Mouse (Mus musculus): ENCODE measurements at regions not wholly inside any gene's neighbourhood (a gene's known extent, or its start where the extent isn't known, plus 50 kb on each side); places are given as distances from the start of the nearest gene placed in this dataset.

- intact Hi-C loops (cut with DNase I), result no loop called here
These were observed 242.2 kb upstream of the A1bg start for GRCm38 (mm10) chr15:61165050-61165449.

DNA sequence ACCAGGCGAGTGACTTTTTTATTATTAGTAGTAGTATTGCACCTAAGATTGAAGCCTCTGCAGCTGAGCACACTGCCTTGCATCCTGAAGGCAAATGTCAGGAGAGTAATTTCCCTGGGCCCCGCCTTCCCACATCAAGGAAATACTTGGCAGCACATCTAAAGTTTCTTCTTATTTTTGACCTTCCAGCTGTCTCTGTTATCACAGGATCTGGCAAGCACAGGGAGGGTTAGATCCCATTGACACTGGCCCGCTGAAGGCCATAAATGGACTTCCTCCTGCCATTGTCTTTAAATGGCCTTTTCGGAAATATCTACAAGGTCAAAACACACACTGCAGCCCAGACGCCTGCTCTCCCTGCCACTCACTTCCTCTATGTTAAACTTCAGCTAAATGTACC lies 238.6 kb upstream of the A1bg start:
- intact Hi-C loops (cut with DNase I), result loop anchor here (5.0 kb wide), 1 partner anchor 236 kb away; no protein-coding TSS in a partner anchor

DNA sequence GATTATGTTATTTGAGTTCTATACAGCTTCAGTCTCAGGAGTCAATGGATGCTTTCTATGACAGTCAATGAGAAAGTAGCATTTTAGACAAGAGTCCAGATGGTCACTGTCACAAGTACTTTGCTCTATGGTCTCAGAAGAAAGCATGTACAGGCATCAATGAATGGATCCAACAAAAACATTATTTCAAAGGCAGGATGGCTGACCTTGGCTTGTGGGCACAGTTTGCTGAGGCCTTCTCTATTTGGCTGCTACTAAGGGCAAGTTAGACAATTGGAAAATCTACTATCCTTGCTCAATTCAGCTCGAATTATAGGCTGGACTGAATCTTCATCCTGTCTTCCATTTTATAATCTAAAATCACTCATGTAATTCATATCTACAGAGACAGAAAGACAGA lies 237.9 kb upstream of the A1bg start:
- intact Hi-C loops (cut with DNase I), result loop anchor here (5.0 kb wide), 1 partner anchor 237 kb away; no protein-coding TSS in a partner anchor

DNA sequence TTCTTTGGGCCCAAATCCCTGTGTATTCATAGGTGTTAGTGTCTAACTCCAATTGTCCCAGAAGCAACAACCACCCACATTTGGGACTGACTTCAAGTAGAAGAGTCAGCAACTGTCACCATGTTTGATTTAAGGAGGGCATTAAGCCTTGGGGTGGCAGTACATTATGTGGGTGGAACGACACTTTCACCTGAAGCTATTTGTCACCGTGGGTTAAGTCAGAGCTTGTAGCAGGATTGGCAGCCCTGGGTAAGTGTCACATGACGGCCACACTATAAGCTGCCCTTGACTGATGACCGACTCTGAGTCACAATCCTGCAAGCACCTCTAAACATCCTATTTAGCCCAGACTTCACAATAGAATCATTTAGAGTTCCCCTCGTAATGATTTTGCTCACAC lies 236.7 kb upstream of the A1bg start:
- intact Hi-C loops (cut with DNase I), result loop anchor here (5.0 kb wide), 2 partner anchors 258 to 823 kb away; no protein-coding TSS in a partner anchor

DNA sequence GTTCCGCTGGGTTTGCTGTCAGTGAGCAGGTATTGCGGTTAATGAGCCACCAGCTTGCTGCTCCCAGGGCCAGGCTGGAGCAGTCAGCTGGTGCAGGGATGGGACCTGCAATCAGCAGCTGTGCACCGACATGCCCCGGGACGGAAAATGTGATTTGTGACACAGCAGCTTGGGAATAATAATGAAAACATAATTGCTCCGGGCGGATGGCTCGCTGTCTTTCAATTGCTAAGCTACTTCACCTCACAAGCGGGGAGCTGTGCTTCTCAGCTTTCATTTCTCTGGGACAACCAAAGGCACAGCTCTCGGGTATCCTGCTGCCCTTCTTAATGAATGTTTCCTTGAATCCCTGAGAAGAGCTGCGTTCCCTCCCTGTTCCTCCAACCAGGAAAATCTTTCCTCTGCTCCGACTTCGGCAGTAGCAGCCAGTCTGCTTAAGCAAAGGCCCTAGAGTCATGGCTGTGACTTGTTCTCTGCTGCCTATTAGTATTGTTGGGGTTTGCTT lies 235.3 kb upstream of the A1bg start:
- intact Hi-C loops (cut with DNase I), result loop anchor here (5.0 kb wide), 2 partner anchors 259 to 824 kb away; no protein-coding TSS in a partner anchor

GRCm38 (mm10) chr15:61157543-61157942 lies 234.7 kb upstream of the A1bg start:
- intact Hi-C loops (cut with DNase I), result loop anchor here (5.0 kb wide), 2 partner anchors 260 to 825 kb away; no protein-coding TSS in a partner anchor

DNA sequence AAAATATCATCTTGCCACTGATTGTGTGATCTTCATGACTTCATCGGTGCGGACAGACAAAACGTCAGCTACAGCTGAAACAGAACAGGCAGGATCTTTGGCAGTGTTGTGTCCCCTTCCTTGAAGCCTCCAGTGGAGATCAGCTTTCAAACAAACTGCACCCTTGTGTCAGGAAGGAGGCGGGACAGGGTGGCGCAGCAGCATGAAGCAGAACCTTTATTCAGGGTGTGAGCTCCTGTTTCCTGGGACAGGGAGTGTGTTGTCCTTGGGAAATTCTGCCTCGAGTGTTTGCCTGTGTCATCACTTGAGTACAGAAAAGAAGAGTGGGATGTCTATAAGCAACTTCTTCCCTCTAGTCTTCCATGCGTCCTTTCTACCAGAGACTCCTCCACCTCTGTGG lies 232.7 kb upstream of the A1bg start:
- intact Hi-C loops (cut with DNase I), result loop anchor here (5.0 kb wide), 2 partner anchors 262 to 827 kb away; no protein-coding TSS in a partner anchor

GRCm38 (mm10) chr15:61154166-61154565 lies 231.4 kb upstream of the A1bg start:
- intact Hi-C loops (cut with DNase I), result no loop called here

DNA sequence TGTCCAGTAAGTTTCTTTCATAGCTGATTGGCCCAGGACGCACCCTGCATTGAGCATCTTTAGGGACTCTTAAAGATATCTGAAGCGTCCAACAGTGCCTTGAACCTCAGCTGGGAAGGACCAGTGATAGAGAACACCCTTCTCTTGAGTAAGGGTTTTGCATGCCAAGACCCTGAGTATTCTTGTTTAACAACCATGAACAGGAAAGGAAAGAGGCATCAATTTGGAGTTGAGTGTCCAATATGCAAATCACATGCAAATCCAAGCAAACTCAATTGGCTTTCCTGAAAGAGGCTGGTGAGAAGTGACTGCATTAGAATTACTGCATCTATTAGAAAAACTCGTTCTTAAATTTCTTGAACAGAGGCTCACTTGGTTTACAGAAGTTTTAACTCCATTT lies 220.0 kb upstream of the A1bg start:
- intact Hi-C loops (cut with DNase I), result no loop called here

DNA sequence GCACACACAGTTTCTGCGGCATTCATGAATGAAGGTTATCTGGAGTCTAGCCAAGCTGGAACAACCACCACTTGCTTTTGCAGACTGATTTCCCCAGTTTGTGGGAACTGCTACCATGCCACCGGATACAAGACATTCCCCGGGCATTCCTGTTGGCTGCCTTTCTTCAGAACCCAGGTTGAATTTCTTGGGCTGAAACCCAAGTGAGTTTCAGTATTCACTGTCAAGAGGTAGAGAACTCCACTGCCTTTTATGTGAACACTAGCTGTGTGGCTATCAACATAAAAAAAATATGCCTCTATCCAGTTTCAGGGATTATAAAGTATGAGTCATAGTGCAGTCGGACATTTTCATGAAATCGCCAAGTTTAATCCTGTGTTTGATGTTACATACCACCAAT lies 216.3 kb upstream of the A1bg start:
- intact Hi-C loops (cut with DNase I), result no loop called here

DNA sequence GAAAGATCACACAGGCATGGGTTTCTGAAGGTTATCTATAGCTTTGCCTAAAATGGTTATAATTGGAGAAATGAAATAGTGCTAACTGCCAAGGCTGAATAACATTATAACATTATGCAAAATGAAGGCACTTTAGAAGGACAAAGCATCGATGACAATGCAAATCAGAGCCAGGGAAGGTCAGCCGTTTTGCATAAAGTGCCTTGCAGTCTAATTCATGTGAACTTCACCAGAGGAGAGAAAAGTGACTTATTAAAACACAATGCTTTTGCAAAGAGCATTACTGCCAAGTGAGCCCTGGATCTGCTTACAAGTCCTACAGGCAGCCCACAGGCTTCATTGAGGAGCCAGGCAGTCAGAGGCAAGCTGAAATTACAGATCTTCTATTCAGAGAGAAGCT lies 214.0 kb upstream of the A1bg start:
- intact Hi-C loops (cut with DNase I), result no loop called here

- intact Hi-C loops (cut with DNase I), result no loop called here
These were observed 210.5 kb upstream of the A1bg start for GRCm38 (mm10) chr15:61133316-61133715.

GRCm38 (mm10) chr15:61127971-61128370 lies 205.2 kb upstream of the A1bg start:
- intact Hi-C loops (cut with DNase I), result no loop called here

GRCm38 (mm10) chr15:61127130-61127529 lies 204.3 kb upstream of the A1bg start:
- intact Hi-C loops (cut with DNase I), result no loop called here

DNA sequence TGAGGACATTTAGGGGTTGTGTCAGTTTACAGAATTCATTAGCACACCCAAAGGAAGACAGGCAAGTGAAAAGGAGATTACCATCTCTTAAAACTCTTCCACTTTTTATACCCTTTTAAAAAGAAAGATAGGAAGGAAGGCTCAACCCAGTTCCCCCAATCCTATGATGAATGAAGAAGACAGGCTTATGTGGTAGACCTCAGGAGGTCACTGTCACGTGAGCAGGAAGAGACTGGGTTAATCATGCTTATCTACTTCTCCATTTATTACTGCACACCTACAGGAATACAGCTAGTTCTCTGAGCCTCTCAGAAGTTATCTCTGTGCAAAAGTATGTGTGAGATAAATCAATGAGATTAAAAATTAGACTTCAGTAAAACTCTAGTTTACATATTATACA lies 194.1 kb upstream of the A1bg start:
- intact Hi-C loops (cut with DNase I), result no loop called here

DNA sequence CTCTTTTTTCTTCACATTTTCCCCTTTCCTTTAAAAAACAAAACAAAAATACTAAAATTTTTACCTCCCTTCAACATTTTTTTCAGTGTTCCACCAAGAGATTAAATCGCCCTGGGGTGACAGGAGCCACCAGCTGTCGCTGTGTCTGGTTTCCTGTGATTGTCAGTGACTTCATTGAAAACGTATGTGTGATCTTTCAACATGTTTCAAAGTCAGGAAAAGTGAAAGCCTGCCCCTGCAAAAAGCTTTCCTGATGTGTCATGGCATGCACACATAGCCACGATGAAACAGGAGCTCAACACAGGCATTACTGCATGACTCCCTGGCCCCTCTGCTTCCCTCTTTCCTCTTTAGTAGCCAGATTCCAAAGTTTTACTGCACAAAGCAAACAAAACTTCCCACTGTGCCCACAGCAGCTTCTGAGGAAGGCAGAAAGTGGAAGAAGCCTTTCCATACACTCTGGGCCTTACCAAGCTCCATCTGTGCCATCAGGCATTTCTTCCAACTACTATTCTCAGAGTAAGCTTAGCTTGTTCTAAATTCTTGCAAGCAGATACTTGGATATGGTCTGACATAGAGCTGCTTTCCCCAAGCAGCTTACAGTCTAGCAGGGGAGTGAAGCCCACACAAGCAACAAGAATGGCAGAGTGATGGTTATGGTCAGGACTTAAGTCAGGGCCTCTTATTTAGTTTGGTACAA lies 186.8 kb upstream of the A1bg start:
- intact Hi-C loops (cut with DNase I), result no loop called here

GRCm38 (mm10) chr15:61108957-61109356 lies 186.1 kb upstream of the A1bg start:
- intact Hi-C loops (cut with DNase I), result no loop called here

- intact Hi-C loops (cut with DNase I), result no loop called here
These were observed 179.9 kb upstream of the A1bg start for GRCm38 (mm10) chr15:61102421-61103412.

GRCm38 (mm10) chr15:61100807-61101206 lies 178.0 kb upstream of the A1bg start:
- intact Hi-C loops (cut with DNase I), result no loop called here

DNA sequence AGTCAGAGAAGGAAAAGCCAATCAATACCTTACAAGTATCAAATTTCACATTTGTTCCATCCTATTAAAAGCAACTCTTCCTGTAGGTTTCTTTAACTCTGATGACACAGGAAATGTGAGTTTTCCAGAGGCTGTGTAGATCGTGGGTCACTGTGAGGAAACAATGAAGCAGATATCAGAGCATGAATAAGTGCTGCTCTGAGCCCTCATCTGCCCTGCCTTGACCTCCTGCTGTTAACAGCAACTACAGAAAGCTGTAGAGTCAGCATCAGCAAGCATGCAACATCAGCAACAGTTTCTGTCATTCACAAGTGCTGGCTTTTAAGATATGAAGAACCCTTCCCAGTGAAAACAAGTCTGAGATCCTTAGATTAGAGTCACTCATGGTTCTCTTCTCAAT lies 176.2 kb upstream of the A1bg start:
- intact Hi-C loops (cut with DNase I), result loop anchor here (5.0 to 10.0 kb wide), 5 partner anchors 187 to 1222 kb away; no protein-coding TSS in a partner anchor

DNA sequence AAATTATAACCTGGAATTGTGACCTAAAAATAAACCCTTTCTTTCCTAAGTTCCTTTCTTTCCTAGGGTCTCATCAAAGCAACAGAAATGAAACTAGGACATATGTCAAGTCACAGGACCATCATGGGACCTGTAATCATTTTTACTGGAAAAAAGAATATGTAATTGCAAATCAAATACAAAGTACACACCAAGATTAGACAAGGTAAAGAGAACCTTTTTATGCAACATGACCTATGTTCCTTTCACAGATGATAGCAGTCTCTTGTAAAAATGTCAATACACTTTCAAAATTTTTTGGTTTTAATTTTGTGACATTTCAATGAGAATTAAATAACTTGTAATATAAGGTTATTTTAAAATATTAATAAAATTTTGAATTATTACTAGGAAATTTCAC lies 175.7 kb upstream of the A1bg start:
- intact Hi-C loops (cut with DNase I), result loop anchor here (5.0 to 10.0 kb wide), 5 partner anchors 186 to 1221 kb away; no protein-coding TSS in a partner anchor
